Mouse (Mus musculus) retina, embryonic 14.5 days (tissue): ENCODE measurements at regions not wholly inside any gene's neighbourhood (a gene's known extent, or its start where the extent isn't known, plus 50 kb on each side); places are given as distances from the start of the nearest gene placed in this dataset.

Experiments
- DNase-seq: peaks from one replicate; pipeline ENCODE4 v3.0.0-alpha.2; 2015; ENCODE audit warnings: low spot score

DNA sequence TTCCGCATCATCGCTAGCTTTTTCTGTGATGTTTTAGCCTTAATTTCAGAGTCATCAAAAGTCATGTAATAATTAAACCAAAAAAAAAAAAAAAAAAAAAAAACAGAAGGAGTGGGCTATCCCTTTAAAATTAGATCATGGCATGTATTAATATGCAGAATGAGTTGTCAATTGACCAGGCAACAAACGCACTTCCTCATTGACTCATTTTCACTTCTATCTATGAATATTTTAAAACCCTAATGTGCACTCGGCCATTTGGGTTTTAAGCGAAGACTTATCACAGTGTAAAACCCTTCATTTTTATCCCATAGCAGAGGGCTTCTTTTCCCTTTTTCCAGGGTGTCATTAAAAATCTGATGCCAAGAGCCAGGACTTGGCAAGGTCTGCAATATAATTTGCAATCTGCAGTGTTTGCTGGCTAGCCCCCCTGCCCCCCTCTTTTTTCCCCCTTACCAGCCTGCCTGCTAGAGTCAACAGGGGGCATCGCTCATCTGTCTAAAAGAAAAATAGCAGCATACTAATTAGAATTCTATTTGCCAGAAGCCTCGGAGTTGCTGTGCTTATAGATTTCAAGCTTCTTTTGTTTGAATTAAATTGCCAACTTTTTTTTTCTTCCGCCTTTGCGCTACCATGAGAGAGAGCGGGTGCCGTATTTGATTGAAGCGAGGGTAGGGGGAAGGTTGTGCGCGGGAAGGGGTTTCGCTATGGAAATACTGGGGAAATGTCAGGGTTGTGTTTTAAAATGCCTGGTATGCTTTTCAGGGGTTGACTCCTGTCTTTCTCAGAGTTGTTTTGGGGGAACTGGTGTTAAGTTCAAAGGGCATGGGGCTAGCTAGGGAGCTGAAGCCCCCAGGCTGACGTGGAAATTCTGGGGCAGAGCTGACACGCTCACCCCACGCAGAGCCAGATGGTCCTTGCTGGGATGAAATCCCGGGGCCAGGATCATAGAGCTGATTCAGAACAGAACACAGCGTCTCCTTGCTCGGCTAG, 248.3 kb downstream of the Nr2f2 start:
- DNase-seq = peak; percentile 53

DNA sequence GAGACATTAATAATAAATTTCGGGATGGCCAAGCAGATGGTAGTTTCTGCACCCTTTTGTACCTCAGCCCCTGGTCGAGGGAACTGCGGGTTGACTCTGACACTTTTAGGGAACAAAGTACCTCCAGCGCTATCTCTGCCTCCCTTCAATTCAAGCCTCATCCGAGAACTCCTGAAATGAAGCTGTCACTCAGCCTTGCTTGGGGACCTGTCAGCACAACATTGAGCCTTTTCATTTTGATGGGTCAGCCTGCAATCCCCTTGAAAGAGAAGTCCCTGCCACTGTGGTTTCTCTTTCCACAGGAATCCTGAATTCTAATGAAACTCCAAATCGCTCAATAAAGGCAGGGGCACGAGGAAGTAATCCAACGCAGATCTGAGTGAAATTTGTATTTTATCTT, 257.5 kb downstream of the Nr2f2 start:
- DNase-seq = no peak

DNA sequence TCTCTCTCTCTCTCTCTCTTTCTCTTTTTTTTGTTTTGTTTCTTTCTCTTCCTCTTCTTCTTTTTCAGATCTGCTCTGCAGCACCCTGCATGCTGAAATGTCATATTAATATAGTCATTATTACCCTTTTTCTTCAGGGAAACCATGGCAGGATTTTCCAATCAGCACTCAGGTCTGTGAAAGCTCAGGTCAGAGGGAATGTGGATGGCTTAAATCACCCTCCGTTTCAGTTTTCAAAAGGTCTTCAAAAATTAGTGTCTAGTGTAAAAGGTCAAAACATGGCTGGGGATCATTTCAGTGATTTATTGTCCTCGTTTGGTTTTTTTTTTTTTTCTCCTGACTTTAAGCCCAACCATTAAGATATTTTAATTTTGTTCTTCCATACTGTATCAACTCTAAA, 261.5 kb downstream of the Nr2f2 start:
- DNase-seq = no peak

DNA sequence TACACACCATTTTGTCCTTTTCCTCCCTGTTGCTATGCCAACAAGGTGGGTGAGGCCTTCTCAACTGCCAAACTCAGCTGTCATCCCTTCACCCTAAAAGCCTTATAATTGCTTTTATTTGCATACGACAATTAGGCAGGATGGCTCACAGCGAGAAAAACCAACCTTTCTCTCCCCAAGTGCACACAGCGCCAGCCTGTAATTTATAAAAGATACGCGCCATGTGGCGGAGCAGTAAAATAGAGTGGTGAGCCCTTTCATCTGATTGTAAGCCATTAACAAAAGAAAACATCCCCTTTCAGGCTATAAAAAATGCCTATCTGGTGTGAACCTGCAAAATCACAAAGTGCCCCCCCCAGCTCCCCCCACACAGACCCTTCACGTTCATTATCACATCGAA, 262.0 kb downstream of the Nr2f2 start:
- DNase-seq = no peak

DNA sequence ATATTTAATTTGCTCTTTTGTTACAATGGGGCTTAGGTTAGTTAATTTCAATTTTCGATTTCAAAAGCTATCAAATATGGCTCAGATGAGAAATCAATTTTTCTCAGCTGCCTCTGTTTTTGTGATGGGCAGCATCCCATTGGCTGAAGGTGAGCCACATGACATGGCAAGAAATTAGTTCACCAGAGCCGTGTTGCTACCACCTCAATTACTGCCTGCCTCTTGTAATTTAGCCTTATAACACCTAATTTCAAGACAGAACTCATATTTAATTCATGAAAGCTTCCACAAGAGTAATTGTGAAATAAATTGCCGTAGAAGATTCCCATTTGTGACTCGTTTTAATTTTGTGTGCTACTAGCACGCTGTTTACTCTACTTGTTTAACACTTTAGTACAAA, 262.9 kb downstream of the Nr2f2 start:
- DNase-seq = no peak

DNA sequence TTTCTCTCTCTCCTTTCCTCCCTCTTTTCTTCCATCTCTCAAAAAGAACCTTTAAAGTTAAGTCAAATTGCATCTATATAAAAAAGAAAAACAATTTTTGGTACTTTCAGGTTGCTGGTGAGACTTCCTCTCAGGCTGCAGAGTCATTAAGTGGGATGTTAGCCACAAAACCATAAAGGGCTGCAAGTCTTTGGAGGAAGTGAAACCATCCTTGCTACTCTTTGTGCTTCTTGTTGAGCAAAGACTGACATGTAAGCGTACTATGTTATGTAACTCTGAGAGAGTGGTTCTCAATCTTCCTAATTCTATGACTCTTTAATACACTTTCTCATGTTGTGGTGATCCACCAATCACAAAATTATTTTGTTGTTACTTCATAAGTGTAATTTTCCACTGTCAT, 267.5 kb downstream of the Nr2f2 start:
- DNase-seq = no peak

DNA sequence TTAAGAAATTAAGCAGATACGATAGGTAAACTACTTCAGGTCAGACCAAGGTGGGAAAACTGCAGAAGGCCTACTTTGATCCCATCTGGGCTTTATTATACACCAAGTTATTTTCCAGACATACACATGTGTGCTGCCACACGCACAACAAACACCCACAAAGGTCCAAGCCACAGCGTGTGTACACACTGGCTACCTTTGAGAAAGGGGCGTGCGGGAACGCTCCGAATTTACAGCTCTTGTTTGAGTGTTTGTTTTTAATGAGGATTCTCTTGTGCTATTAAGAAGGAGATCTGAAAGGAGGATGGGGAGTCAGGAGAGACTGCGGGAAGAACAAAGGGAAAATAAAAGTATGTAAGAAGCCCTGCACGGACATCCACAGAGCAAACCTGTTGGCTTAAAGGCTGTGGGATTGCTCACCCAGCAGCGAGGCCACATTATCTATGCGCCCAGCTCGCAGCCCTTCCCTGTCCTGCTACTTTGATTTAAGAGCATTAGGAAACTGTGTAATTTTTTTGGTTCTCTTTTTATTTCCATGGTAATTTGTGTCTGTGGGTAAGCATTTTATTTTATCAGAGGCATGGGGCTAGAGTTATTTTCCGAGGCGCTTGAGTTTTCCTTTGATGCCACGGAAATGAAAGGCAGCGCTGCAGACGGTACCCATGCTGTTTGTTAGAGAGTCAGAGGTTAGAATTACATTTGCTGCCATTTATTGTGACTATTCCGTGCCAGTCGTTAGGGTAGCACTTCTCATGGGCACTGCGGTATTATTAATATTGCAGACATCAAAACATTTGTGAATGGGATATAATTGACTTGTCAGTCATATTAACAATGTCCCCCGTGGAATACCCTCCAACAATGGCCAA, 272.4 kb downstream of the Nr2f2 start:
- DNase-seq = no peak

DNA sequence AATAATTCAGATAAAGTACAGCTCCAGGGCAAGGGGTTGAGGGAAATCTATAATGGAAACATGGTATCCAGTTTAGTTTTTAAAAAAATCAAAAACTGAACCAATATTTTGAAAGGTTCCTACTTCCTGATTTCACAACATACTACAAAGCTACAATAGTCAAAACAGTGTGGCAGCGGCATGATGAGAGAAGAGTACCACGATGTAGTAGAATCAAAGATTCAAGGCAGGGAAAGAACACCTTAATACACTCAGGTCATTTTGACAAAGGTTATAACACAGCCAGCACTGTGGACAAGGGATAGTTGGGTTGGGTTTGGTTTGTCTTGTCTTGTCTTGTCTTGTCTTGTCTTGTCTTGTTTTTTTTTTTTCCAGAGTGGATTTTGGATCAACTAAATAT, 274.4 kb downstream of the Nr2f2 start:
- no peak for DNase-seq

DNA sequence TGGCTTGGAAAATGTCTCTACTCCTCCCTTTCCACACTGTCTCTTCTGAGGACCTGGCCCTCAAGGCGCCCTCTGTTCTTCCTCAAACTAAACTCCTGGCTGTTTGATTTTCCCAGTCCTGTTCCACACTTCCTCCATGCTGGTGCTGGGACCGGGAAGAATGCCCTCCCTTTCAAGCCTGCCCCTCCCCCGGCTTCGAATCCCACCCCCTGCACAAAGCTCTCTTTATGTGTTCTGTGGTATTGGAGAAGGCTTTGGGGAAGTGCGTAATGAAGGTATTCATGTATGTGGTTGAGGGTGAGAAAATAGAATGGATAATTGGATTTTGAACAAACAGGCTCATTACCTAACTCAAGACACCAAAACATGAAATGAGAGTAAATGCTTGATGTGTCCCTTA, 277.4 kb downstream of the Nr2f2 start:
- DNase-seq = no peak

DNA sequence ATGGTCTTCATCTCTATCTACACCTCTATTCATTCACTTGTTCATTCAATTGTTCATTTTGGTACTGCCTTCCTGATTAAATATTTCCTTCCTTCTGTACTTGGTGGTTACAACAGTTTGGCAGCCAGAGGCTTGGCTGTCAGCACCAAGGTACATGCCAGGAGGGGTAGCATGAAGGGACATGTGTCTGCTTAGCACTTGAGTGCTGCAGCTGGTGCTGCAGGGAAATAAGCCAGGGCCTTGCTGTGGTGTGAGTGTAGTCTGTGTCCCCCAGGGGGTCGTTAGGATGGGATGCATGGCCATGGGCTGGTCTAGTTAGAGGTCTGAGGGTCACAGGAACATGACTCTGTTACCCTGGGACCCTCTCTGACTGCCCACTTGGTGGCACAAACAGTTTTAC, 296.9 kb downstream of the Nr2f2 start:
- DNase-seq = no peak

DNA sequence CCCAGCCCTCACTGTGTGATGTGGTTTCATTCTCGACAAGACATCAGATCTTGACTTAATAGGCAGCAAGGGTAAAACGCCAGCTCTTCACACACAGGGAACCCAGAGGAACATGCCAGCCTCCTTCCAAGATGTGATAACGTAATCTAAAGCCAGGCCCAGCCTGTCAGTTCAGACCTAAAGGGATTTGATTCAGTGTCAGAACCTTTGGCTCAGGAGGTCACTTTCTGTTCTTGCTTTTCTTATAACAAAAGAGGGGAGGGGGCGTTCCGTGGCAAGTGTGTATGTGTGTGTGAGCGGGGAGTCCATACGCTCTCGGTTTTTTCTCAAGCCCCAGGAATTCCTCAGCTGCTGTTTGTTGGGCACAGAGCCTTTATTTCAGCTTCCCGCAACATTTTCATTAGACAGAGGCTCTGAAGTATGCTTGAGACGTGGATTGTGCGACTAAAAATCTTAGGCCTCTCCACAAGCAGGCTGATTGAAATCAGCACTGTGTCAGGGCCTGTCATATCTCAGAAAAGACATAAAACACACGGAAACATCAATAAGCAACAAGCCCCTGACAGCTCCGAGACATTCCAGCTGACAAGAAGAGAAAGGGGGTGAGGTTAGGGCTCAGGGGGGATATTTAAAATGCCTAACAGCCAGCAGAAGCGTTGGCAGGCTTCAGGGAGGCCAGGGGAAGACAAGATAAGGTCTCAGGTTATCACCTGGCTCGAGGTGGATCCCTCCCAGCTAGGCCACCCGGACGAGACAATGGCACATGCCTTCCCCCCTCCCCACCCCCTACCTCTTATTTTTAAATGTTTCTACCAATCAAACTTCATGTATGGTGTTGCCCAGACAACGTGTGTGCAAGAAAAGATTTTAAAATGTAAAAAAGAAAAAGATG, 298.5 kb downstream of the Nr2f2 start:
- peak; percentile 47 for DNase-seq

DNA sequence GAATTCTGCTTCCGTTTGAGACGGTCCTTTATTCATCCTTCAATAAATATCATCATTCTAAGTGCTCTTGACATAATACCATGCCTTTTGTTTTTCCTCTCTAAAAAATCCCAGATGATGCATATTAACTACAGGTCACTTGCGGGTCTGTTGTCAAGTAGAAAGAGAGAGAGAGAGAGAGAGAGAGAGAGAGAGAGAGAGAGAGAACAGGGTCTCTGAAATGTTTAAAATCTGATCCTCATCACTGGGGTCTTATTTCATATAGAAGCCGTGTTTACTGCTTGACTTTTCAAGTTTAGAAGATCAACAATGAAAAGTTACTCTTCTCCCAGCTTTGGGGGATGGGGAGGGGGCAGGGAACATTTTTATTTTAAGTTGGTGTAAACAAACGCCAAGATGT, 299.5 kb downstream of the Nr2f2 start:
- DNase-seq = peak; percentile 24

DNA sequence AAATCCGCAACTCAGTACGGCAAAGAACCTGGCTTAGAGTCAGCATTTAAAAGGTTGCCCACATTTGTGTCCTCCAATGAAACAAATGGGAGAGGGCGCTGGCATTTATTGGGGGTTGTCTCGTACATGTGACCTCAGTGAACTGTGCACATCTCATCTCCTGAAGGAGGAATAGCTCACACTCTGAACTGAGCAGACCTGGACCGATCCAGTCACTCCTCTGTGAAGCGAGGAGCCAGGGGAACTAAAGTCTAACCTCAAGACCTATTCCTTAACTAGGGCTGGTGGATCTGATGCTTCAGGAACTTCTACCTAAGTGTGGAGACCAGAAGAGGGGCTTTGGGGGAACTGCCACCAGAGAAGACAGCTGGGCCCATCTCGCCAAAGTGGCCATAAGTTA, 300.1 kb downstream of the Nr2f2 start:
- peak; percentile 12 for DNase-seq

DNA sequence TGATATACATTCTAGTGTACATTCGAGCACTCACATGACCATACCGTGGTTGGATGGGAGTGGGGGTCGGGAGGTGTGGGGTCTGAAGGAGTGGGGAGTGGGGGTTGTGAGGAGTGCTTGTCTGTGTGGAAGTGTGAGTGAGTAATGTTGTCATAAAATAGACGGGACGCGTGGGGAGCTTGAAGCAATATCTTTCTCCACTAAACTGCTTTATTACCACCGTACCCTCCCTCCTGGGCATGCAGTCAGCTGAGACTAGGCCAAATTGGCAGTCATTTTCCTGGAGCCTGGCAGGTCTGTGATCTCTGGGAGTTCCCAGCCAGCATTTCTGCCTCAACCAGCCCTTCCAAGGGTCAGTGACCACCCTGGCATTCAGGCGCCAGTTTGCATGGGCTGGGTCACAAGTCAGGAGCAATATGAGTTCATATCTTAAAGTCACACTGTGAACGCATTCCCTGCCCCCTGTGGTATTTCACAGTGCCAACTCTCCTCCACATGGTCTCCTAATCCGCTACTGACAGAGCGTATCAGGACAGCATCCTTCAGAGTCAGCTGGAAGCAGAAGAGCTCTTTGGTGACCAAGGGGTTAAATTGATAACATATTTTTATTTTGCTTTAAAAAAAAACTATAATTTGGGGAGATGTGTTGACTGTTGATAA, 300.9 kb downstream of the Nr2f2 start:
- DNase-seq = no peak

DNA sequence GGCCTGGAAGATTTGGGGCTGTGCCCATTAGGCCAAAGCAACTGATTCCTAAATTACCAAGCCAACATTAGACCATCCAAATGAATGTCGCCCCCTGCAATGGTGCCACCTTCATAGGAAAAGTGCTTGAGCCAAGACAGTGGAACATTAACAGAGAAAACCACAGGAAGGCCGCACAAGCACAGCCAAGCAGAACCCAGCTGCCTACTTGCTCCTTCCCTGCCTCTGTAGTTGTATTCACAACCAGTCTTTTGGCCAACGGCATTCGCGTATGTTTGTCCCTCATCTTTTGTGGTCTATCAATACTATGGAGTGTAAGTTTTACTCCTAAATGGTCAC, 319.2 kb downstream of the Nr2f2 start:
- no peak for DNase-seq

DNA sequence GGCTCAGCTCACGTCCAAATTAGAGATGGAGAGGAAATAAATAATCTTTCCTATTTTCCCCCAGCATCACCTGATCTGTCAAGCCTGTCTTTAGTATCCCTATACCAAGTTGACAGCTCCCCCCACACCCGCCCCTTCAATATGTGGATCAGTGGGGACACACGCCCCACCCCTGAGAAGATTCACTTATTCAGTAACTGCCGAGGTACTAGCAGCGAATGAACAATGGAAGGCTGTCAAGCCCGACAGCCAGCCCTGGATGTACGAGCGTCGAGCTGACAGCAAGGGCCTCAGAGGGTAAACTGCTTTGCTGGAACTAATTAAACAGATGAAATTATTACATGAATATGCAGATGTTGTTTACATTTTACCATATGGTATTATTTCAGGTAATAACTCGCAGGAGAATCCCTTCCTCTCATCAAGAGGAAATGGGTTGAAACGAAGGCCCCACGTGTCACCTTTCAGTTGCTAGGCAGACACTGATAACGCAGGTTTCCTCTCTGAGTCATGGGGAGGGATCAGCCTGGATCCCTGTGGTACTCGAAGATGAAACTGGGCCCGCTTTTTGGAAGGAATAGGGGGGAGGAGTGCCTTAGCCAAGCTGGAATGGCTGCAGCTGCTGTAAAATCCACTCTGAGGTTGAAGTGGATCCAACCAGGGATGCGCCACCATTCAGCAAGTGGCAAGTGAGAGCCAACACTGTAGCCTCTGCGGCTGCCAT, 319.7 kb downstream of the Nr2f2 start:
- DNase-seq = no peak

DNA sequence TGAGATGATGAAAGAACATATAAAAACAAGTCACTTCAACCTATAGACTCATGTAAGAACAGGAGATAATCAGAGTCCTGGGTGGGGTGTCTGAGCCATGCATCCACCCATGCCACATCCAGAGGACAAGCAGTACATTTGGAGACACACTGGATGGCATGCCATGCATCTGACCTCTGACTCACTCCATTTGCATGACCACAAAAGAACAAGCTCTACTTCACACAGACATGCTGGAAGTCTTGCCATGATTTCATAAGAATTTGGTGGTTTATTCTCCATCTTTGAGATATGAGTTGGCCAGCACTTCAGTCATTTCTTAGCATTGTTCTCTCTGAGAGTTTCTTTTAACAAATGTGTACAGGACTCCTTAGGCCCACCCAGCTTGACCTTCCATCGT, 329.5 kb downstream of the Nr2f2 start:
- DNase-seq = no peak

DNA sequence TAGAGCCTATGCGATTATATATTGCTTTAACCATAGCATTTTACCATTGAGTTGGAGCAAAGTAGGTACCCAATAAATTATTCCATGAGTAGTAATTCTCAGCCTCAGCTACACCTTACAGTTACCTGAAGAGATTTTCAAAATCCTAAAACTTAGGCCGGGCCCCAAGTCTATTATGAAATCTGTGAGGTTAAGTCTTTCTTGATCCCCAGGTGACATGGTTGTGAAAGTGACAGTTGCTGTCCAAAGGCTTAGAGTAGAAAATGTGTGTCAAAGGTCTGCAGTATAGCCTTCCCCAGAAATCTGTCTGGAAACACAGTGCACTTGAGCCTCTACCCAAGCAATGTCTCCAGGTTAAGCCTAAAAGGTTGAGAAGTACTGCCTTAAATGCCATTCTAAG, 333.7 kb downstream of the Nr2f2 start:
- DNase-seq = no peak

DNA sequence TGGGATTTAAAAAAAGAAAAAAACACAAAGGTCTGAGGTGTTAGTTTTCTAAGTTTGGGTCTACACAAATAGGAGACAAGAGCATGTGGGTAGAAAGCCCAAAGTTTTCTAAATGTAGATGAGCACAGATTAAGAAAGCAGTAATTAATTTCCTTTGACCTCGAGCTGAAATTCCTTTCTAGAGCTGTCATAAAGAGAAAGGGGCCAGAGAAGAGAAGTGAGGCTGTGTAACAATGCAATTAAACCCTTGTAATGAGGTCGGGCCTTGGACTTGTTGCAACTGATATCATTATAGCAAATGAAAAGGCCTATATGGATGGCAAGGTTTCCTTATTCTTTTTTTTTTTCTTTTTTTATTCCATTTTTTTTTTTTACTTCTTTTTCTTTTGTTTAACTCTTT, 337.2 kb downstream of the Nr2f2 start:
- peak; percentile 63 for DNase-seq

DNA sequence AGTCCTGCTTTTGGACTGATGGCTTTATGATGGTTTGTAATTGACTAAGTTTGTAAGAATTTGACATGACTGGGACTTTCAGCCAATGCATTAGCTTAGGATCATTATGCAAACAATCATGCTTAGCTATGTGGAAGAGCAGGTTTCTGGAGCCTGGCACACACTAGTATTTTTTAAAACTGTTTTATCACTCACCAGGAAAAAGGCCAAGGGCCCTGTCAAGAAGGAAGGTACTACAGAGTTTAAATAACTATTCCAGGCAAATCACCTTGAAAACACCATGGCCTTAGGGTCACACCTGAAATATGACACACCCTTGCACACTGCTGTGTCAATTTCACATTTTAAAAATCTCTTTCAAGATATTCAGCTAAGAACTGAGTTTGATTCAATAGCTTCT, 341.0 kb downstream of the Nr2f2 start:
- DNase-seq = no peak

DNA sequence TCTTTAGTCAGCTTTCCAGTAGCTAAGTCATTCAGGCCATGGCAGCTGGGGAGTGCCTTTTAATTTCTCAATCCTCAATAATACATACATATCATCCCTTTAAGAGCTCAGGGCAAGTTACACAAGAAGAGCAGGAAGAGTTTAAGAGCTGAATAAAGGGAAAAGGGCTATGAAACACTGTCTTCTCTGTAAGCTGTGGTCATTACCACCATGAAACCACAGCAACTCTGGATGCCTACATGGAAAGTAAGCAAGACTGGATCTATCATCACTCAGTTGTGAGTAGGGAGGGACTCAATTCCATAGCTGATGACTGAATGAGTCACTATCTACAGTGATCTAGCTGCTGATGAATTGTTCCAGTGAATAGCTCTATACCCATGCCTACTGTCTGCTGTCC, 349.9 kb downstream of the Nr2f2 start:
- no peak for DNase-seq
